Mouse (Mus musculus) small intestine, adult 2 months (tissue): ENCODE data around the gene Poc1b. TPM values are rescaled to one million over a fixed set of nuclear protein-coding genes. Genes with fewer than 3 reads are reported as not detected.

ENCODE experiments used
- H3K27ac ChIP-seq: fragments of 200-500 bp; 2 replicates; pipeline ENCODE4 v1.5.1; 2012; ENCODE audit warnings: low read depth, low read length, control low read depth, inconsistent platforms; ENCODE audit not compliant: insufficient read depth
- H3K27me3 ChIP-seq: fragments of 200-500 bp; 2 replicates; pipeline ENCODE4 v1.6.1; 2012; ENCODE audit warnings: mild to moderate bottlenecking, moderate library complexity, low read length, inconsistent platforms; ENCODE audit not compliant: control insufficient read depth, insufficient read depth
- H3K36me3 ChIP-seq: fragments of 200-500 bp; 2 replicates; pipeline ENCODE4 v1.6.1; 2012; ENCODE audit warnings: mild to moderate bottlenecking, low read length, control low read depth, inconsistent platforms; ENCODE audit not compliant: control insufficient read depth, insufficient read depth
- H3K4me1 ChIP-seq: fragments of 200-500 bp; 2 replicates; pipeline ENCODE4 v1.6.1; 2012; ENCODE audit warnings: low read length, inconsistent platforms, mixed read lengths; ENCODE audit not compliant: control insufficient read depth, insufficient read depth, insufficient read length
- H3K4me3 ChIP-seq: fragments of 200-500 bp; 2 replicates; pipeline ENCODE4 v1.5.1; 2012; ENCODE audit warnings: low read depth, mild to moderate bottlenecking, control low read depth, inconsistent platforms, low read length, moderate library complexity
- CTCF ChIP-seq: fragments of 200-500 bp; IDR thresholded peaks from 2 replicates; pipeline ENCODE4 v1.5.1; 2012; ENCODE audit warnings: low read depth, mild to moderate bottlenecking, control low read depth, inconsistent platforms, low read length, moderate library complexity, mixed read lengths; ENCODE audit not compliant: insufficient replicate concordance, insufficient read length; ENCODE audit errors: extremely low read depth
- POLR2A ChIP-seq: fragments of 200-500 bp; IDR thresholded peaks from 2 replicates; pipeline ENCODE4 v1.6.1; 2012; ENCODE audit warnings: low read depth, mild to moderate bottlenecking, control low read depth, inconsistent platforms, low read length, moderate library complexity
- WGBS: fragments of 180-500 bp; shearing (Covaris S2); methylation state at CpG from one replicate; pipeline ENCODE4 v1.1.7; 2018; 5-methylcytosine and 5-hydroxymethylcytosine counted together
- polyA plus RNA-seq: library from polyadenylated mRNA; depleted of rRNA; stranded (reverse); fragments of >200 nt; gene quantifications from 2 replicates; pipeline ENCODE4 v1.2.3, GENCODE M21; 2012

Poc1b gene
- polyA plus RNA-seq, 1 experiment = 5.5 TPM

GRCm38 (mm10) chr10:99115471-99116236, 8.8 kb downstream of the Poc1b start:
- no peaks in the 10 kb centered on the region for H3K27me3 ChIP-seq
- peaks cover 39% of the 10 kb centered on the region for H3K4me1 ChIP-seq
- H3K4me3 ChIP-seq = no peak overlapping the region
- TF ChIP-seq POLR2A (no peak), CTCF (no peak)
- H3K36me3 ChIP-seq = no peaks in the 10 kb centered on the region
- H3K27ac ChIP-seq = peak overlapping the region; percentile 81
- 35% methylated on average over 18 of the region's 18 CpGs for WGBS

- Histone ChIP-seq H3K4me3 (no peak overlapping the region), H3K27me3 (no peaks in the 10 kb centered on the region), H3K36me3 (no peaks in the 10 kb centered on the region), H3K4me1 (peaks cover 34% of the 10 kb centered on the region), H3K27ac (peak overlapping the region; percentile 81)
- TF ChIP-seq POLR2A (no peak), CTCF (no peak)
- WGBS = 53% methylated on average over 8 of the region's 8 CpGs
Measured at GRCm38 (mm10) chr10:99116237-99116632, 9.4 kb downstream of the Poc1b start.

- 55% methylated on average over 16 of the region's 16 CpGs for WGBS
- Histone ChIP-seq H3K36me3 (no peaks in the 10 kb centered on the region), H3K27ac (peak overlapping the region; percentile 78), H3K27me3 (no peaks in the 10 kb centered on the region), H3K4me3 (0 out of 2 replicates have a peak overlapping the region, but pooled peaks have one; percentile 15), H3K4me1 (peaks cover 31% of the 10 kb centered on the region)
- TF ChIP-seq CTCF = no peak
- no peak for TF ChIP-seq POLR2A
Measured at GRCm38 (mm10) chr10:99116650-99117615, 10.1 kb downstream of the Poc1b start.

GRCm38 (mm10) chr10:99117876-99118275, 11.0 kb downstream of the Poc1b start:
- no peak for TF ChIP-seq CTCF
- no peak for TF ChIP-seq POLR2A

GRCm38 (mm10) chr10:99118697-99119096, 11.9 kb downstream of the Poc1b start:
- TF ChIP-seq CTCF = no peak
- TF ChIP-seq POLR2A = no peak
- Histone ChIP-seq H3K36me3 (no peaks in the 10 kb centered on the region), H3K27ac (peak overlapping the region; percentile 81), H3K27me3 (no peaks in the 10 kb centered on the region), H3K4me1 (peaks cover 28% of the 10 kb centered on the region), H3K4me3 (no peak overlapping the region)
- 20% methylated on average over 6 of the region's 6 CpGs for WGBS

More at GRCm38 (mm10) chr10:99117876-99118275, 11.0 kb downstream of the Poc1b start:
- H3K27me3 ChIP-seq = no peaks in the 10 kb centered on the region
- peaks cover 31% of the 10 kb centered on the region for H3K4me1 ChIP-seq
- no peaks in the 10 kb centered on the region for H3K36me3 ChIP-seq
- H3K27ac ChIP-seq = peak overlapping the region; percentile 81
- 21% methylated on average over 10 of the region's 10 CpGs for WGBS
- H3K4me3 ChIP-seq = no peak overlapping the region

- no peak overlapping the region for H3K27ac ChIP-seq
- H3K36me3 ChIP-seq = no peaks in the 10 kb centered on the region
- no peak for TF ChIP-seq CTCF
- no peak for TF ChIP-seq POLR2A
- 86% methylated on average over 4 of the region's 4 CpGs for WGBS
- peaks cover 29% of the 10 kb centered on the region for H3K4me1 ChIP-seq
- no peak overlapping the region for H3K4me3 ChIP-seq
- no peaks in the 10 kb centered on the region for H3K27me3 ChIP-seq
Measured at GRCm38 (mm10) chr10:99119471-99119870, 12.6 kb downstream of the Poc1b start.

- TF ChIP-seq CTCF (no peak), POLR2A (no peak)
- Histone ChIP-seq H3K27ac (peak within 1 kb of the TSS; percentile 80), H3K4me1 (peaks cover 30% of the 10 kb centered on the region), H3K36me3 (no peaks in the 10 kb centered on the region; the same call in 1 of the 2 replicates), H3K4me3 (no peak within 1 kb of the TSS; the same call in 1 of the 2 replicates), H3K27me3 (no peaks in the 10 kb centered on the region)
- WGBS = 57% methylated on average over 4 of the region's 4 CpGs
Measured at GRCm38 (mm10) chr10:99126225-99126624, 19.4 kb downstream of the Poc1b start, which contains the start of gene Phxr2. Gene Phxr2 (minus strand): TSS chr10:99126325.
